Mouse (Mus musculus): ENCODE data around the gene Bfsp2.

The Bfsp2 gene

DNA sequence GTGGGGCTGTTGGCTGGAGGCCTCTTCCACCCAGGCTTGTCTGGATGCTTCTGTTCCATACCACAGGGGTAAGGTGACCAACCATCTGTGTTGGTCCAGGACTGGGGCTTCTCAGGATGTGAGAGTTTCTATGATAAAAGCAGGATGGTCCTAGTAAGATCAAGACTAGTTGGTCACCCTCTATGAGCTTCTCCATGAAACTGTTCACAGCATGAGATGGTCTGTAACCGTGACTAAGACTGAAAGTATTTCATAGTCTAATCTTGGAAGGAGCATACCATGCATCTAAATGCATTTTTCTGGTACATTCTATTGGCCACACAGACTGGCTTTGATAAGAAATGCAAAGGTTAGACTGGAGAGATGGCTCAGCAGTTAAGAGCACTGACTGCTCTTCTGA, 96.6 kb downstream of the Bfsp2 start:
- DNase-seq (ENCODE audit: low spot score in 2 of 2): no peak

- no peak for DNase-seq (ENCODE audit: low spot score in 2 of 2)
Observed at GRCm38 (mm10) chr9:103382989-103383388, 97.2 kb downstream of the Bfsp2 start.

GRCm38 (mm10) chr9:103380566-103380965, 99.7 kb downstream of the Bfsp2 start:
- no peak for DNase-seq (ENCODE audit: low spot score in 2 of 2)

DNA sequence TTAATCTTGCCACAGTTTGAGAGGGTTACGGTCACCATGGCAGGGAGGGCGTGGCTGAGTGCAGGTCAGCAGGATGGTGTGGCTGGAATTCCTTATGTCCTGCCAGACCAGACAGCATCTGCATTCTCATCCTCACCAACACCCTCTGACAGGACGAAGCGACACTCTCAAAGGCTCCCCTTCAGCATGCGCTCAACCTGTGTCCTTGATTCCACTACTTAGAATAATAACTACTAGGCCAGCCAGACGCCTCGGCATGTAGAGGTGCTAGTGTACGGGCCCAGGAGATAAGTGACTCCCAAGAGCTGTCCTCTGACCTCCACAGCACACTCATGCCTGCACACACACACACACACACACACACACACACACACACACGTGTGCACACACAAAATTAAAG, 101.0 kb downstream of the Bfsp2 start:
- DNase-seq (ENCODE audit: low spot score in 2 of 2): no peak

GRCm38 (mm10) chr9:103378686-103379085, 101.5 kb downstream of the Bfsp2 start:
- no peak for DNase-seq (ENCODE audit: low spot score in 2 of 2)

DNA sequence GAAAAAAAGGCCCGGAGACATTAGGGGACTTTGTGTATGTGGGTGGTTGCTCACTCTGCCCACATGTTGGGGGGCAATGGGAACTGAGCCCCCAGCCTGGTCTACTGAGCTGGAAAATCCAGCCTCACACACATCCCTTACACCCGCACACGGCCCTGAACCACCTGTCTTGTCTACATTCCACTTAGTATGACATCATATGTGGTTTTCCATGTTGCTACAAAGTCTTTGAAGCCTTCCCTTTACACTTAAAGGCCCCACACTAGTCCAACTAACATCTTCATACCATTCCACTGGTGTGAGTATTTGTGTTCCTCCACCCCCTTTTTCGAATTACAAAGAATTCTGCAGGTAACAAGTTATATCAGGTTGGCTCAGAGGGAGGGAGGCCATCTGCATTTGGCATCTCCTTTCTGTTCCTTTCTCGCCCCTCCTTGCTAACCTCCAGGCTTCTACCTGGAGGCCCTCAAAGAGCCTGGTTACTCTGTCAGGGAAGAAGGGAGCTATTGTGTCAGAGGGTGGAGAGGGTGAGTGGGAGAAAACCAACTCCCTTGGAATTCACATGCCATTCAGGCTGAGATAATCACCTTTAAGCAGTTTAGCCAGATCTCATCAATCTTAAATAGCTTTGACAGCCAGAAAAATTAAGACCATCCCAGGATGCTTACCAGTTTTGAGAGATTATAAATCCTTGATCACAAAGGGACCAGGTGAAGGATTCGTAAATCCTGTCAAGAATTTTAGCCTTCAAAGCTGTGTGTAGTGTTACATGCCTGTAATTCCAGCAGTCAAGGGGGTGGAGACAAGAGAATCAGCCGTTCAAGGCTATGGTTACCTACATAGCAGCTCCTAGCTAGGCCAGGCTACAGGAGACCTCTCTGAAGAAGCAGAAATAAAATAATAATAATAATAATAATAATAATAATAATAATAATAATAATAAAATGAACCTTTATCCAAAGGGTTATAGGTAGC, 103.6 kb downstream of the Bfsp2 start:
- no peak for DNase-seq (ENCODE audit: low spot score in 2 of 2)
